Mouse (Mus musculus) midbrain, embryonic 16.5 days (tissue): ENCODE data around the gene Scn3a. TPM values are rescaled to one million over a fixed set of nuclear protein-coding genes. Genes with fewer than 3 reads are reported as not detected.

ENCODE experiments used
- ATAC-seq: fragments of 200-750 bp; cut with Nextera tagmentation; 2 replicates; pipeline ENCODE4 v1.8.0; 2017; ENCODE audit warnings: moderate TSS enrichment
- H3K27ac ChIP-seq: fragments of 300-500 bp; sonication (generic); 2 replicates; pipeline ENCODE4 v1.5.1; 2014; ENCODE audit warnings: mild to moderate bottlenecking, low read length, mixed read lengths
- H3K27me3 ChIP-seq: fragments of 300-500 bp; sonication (generic); 2 replicates; pipeline ENCODE4 v1.6.1; 2014; ENCODE audit warnings: low read depth, low read length, mixed read lengths; ENCODE audit not compliant: control insufficient read depth, insufficient read depth
- H3K36me3 ChIP-seq: fragments of 300-500 bp; sonication (generic); 2 replicates; pipeline ENCODE4 v1.6.1; 2014; ENCODE audit warnings: mild to moderate bottlenecking, low read length, moderate library complexity, mixed read lengths; ENCODE audit not compliant: control insufficient read depth, insufficient read depth
- H3K4me1 ChIP-seq: fragments of 300-500 bp; sonication (generic); 2 replicates; pipeline ENCODE4 v1.6.1; 2014; ENCODE audit warnings: mild to moderate bottlenecking, low read length, mixed read lengths; ENCODE audit not compliant: control insufficient read depth, insufficient read depth
- H3K4me2 ChIP-seq: fragments of 300-500 bp; sonication (generic); 2 replicates; pipeline ENCODE4 v1.6.1; 2014; ENCODE audit warnings: mild to moderate bottlenecking, low read length, mixed read lengths
- H3K4me3 ChIP-seq: fragments of 300-500 bp; sonication (generic); 2 replicates; pipeline ENCODE4 v1.5.1; 2014; ENCODE audit warnings: low read depth, mild to moderate bottlenecking, low read length, moderate library complexity, mixed read lengths
- H3K9ac ChIP-seq: fragments of 300-500 bp; sonication (generic); 2 replicates; pipeline ENCODE4 v1.6.1; 2014; ENCODE audit warnings: low read depth, low read length, mixed read lengths
- H3K9me3 ChIP-seq: fragments of 300-500 bp; sonication (generic); replicated peaks from 2 replicates; pipeline ENCODE4 v1.6.1; 2014; ENCODE audit warnings: mild to moderate bottlenecking, low read length, mixed read lengths; ENCODE audit not compliant: control insufficient read depth, poor library complexity, severe bottlenecking
- WGBS: fragments of 180-500 bp; shearing (Covaris S2); extraction: QIAGEN DNeasy Blood & Tissue Kit; methylation state at CpG from one replicate; pipeline ENCODE4 v1.1.7; 2014; 5-methylcytosine and 5-hydroxymethylcytosine counted together
- polyA plus RNA-seq: library from polyadenylated mRNA; unstranded; fragments of >200 nt; fragmentation: Nextera tagmentation; extraction: Ambion mirVana; gene quantifications from 2 replicates; pipeline ENCODE4 v1.2.1, GENCODE M21; 2015

Scn3a gene
- polyA plus RNA-seq, 1 experiment from 2014 or later = 70.7 TPM

DNA sequence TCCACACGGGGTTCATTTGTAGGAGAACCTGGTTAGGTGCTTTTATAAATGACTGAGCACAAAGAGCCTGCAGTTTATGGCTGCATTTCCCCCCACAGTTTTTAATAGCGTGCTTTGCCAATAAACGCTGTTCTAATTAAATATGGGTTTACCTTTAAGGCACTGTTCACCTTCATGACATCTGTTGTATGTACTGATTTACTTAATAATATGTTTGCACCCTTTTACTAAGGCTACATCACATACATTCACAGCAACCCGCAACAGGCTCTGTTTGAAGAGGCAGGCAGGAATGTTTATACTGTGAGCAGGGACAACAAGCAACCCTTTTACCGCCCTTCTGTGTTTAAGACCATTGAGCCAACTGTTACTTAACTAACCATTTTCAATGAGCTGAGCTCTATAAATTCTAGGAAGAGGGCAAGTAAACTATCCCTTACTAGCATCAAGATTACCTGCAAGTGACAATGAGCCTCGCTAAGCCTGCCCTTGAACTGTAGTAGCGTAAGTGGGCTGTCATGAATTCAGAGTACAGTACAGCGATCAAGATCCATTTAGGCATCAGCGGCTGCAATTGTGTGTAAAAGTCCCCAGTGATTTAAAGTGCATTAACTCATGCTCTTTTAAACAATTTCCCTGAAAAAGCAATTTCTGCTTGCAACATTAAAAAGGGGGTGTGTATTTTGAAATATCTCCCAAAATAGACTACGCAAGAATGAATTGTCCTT is 35.1 kb downstream of the Scn3a start:
- no peaks in the 10 kb centered on the region for H3K9me3 ChIP-seq
- H3K9ac ChIP-seq = no peak overlapping the region
- peaks cover 5% of the 10 kb centered on the region; the same call in 1 of the 2 replicates for H3K36me3 ChIP-seq
- 0 out of 2 replicates have a peak, but pooled peaks cover 3% of the 10 kb centered on the region for H3K4me1 ChIP-seq
- 78% methylated on average over 10 of the region's 10 CpGs for WGBS
- H3K27me3 ChIP-seq = no peaks in the 10 kb centered on the region
- H3K27ac ChIP-seq = no peak overlapping the region
- H3K4me3 ChIP-seq = no peak overlapping the region
- ATAC-seq = no peak
- no peak overlapping the region for H3K4me2 ChIP-seq

DNA sequence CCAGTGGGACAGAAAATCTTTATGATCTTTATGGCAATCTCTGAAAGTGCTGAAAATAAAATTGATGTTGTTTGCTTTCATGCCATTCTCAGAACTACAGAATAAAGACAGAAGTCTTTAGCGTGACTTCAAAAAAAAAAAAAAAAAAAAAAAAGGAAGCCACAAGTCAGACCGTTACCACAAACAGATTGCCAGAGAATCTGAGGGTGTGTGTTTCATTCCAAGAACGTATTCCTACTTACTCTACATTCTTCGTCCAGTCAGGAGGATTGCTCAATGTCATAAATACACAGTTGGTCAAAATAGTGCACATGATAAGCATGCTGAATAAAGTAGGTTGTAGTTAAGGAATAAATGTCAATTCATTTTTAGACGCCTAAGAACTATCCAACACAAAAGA is 38.3 kb downstream of the Scn3a start:
- Histone ChIP-seq H3K9ac (no peak overlapping the region), H3K27me3 (no peaks in the 10 kb centered on the region), H3K36me3 (peaks cover 4% of the 10 kb centered on the region), H3K27ac (no peak overlapping the region), H3K4me1 (0 out of 2 replicates have a peak, but pooled peaks cover 3% of the 10 kb centered on the region), H3K4me3 (no peak overlapping the region), H3K9me3 (no peaks in the 10 kb centered on the region), H3K4me2 (no peak overlapping the region)
- 55% methylated on average over 5 of the region's 5 CpGs for WGBS
- no peak for ATAC-seq

DNA sequence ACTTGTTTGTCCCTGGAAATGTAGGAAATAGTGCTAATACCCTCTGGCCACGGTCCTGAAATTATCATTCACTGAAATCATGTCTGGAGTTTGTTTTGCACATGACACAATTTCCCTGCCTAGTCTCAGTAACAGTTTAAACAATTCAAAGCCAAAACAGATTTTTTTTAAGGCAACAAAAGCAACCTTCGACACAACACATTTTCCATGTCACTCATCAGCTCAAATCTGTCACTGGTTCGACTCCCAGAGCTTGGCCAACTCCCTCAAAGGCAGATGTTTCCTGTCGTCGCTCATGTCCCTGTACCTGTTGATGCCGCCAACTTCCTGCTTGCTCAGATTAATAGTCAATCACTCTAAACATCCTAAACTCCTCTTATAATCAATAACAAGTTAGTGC is 50.7 kb downstream of the Scn3a start:
- peaks cover 19% of the 10 kb centered on the region for H3K36me3 ChIP-seq
- no peaks in the 10 kb centered on the region for H3K27me3 ChIP-seq
- no peaks in the 10 kb centered on the region for H3K4me1 ChIP-seq
- ATAC-seq = no peak
- WGBS = 83% methylated on average over 6 of the region's 6 CpGs
- no peak overlapping the region for H3K9ac ChIP-seq
- no peak overlapping the region for H3K4me2 ChIP-seq
- H3K4me3 ChIP-seq = no peak overlapping the region
- H3K27ac ChIP-seq = no peak overlapping the region
- H3K9me3 ChIP-seq = no peaks in the 10 kb centered on the region

DNA sequence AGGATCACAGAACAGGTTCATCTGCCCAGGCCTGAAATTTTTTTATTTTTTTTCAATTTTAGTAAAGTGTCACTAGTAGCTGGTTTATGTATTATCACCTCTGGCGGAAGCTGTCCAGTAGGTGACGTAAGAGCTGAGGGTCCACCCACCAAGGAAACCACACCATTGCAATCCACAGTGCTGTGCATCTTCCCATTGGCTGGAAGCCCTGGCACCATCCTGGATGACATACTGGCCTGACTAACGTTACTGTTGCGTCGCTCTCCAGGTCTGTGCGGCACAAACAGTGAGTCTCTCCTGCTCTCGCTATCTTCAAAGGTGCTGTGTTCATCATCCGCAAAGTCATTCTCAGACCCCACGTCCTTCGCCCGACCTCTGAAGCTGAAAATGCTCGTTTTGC is 59.2 kb downstream of the Scn3a start:
- Histone ChIP-seq H3K27ac (no peak overlapping the region), H3K4me2 (no peak overlapping the region), H3K4me1 (no peaks in the 10 kb centered on the region), H3K9me3 (no peaks in the 10 kb centered on the region), H3K36me3 (peaks cover 16% of the 10 kb centered on the region), H3K27me3 (no peaks in the 10 kb centered on the region), H3K4me3 (no peak overlapping the region), H3K9ac (no peak overlapping the region)
- ATAC-seq = no peak
- WGBS = 87% methylated on average over 12 of the region's 12 CpGs

DNA sequence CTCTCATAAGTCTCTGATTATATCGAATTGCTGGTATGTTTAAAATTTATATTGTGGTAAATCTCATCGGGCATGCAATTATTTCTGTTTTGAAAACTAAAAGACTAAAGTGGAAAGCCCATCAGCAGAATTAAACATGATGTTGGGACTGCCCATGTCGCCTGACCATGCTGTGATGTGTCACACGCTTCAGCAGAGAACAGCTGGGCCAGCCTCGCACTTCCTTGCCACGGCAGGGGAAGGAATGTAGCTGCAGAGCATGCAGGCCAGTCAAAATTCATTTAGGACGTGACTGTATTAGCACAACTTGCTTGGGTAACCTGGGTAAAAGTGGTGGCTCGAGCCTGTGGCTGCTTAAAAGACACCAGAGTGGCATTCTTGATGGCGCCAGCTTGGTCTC is 77.0 kb downstream of the Scn3a start:
- ATAC-seq = no peak
- Histone ChIP-seq H3K4me3 (no peak overlapping the region), H3K9me3 (no peaks in the 10 kb centered on the region), H3K9ac (no peak overlapping the region), H3K4me2 (no peak overlapping the region), H3K36me3 (peaks cover 11% of the 10 kb centered on the region), H3K27ac (no peak overlapping the region), H3K27me3 (no peaks in the 10 kb centered on the region), H3K4me1 (no peaks in the 10 kb centered on the region)
- 77% methylated on average over 9 of the region's 9 CpGs for WGBS

DNA sequence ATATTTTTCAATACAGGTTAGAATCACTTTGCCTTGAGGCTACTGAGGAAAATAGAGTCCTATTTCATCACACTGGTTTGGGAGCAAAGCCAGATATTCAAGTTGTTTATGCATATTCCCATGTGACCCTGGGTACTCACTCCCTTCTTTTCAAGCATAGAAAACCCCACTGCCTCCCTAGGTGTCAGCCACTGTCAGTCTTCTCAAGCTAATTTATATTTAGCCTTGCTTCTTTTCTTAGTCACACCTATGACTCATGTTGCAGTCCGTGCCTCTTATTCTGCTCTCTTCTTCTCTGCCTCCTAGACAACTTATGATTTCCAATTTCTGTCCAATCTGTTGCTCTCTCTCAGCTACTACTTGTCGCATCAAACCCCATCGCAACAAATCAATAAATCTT is 84.0 kb downstream of the Scn3a start:
- WGBS = 83% methylated on average over 3 of the region's 3 CpGs

DNA sequence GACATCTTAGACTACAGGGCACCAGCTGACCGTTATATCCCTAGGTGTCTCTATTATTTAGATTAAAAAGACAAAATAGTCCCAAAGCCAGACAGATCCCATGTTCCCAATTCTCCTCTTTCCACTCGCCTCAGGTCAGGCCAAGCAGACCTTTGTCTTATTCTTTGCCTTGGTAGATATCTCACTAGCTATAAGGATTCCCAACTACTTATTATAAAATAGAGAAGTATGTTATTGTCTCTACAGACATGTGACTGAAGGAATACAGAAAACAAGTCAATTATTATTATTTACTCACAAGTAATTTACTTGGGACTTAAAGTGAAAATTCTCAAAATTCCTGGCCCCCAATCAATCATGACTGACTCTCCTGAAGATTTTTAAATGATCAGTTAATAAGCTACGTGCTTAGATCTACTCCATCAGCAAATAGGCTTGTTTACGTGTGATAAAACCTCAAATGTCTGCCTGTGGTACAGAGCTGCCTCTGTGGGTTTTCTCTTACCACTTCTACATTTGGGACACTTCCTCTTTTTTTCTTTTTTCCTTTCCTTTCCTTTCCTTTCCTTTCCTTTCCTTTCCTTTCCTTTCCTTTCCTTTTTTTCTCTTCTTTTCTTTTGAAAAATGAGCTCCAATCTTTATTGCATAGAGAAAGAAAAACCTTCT is 86.3 kb downstream of the Scn3a start:
- Histone ChIP-seq H3K4me2 (no peak overlapping the region), H3K9ac (no peak overlapping the region), H3K9me3 (no peaks in the 10 kb centered on the region), H3K4me3 (no peak overlapping the region), H3K27ac (no peak overlapping the region), H3K36me3 (peaks cover 23% of the 10 kb centered on the region), H3K27me3 (no peaks in the 10 kb centered on the region), H3K4me1 (no peaks in the 10 kb centered on the region)
- no peak for ATAC-seq
- WGBS = 89% methylated on average over 4 of the region's 4 CpGs

More for the DNA sequence above, 84.0 kb downstream of the Scn3a start:
- no peak for ATAC-seq
- H3K4me1 ChIP-seq = no peaks in the 10 kb centered on the region
- no peak overlapping the region for H3K4me3 ChIP-seq
- H3K27ac ChIP-seq = no peak overlapping the region
- H3K9me3 ChIP-seq = no peaks in the 10 kb centered on the region
- no peaks in the 10 kb centered on the region for H3K27me3 ChIP-seq
- peaks cover 19% of the 10 kb centered on the region for H3K36me3 ChIP-seq
- H3K4me2 ChIP-seq = no peak overlapping the region
- no peak overlapping the region for H3K9ac ChIP-seq

DNA sequence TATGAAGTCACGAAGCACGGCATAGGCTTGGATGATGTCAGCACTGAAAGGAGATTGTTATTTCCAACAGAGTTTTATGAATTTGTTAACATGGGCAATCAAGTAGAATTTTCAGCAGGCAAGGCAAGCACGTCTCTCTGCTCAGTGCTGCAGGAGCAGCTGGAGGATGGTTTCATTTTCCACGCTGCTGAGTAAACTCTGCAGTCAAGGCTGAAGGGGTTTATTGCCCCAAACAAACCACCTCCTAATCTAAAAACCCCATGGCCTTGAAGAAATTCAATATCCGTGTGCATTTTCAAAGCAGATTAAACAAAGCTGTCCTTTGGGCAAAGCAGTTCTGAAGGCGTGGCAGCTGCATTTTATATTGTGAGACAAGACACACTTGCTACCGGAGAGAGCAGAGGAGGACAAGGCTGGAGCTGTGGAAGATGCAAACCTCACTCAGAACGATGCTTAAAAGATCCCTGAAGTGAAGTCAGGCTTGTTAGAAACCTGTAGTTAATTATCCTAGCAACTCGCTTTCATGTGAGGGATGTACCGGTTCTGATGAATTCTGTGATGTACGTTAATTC is 96.0 kb downstream of the Scn3a start:
- Histone ChIP-seq H3K4me3 (no peak overlapping the region), H3K9me3 (no peaks in the 10 kb centered on the region), H3K9ac (no peak overlapping the region), H3K4me1 (no peaks in the 10 kb centered on the region), H3K27ac (peak overlapping the region; percentile 64), H3K36me3 (peaks cover 26% of the 10 kb centered on the region), H3K4me2 (no peak overlapping the region), H3K27me3 (no peaks in the 10 kb centered on the region)
- peak; percentile 78 for ATAC-seq
- 42% methylated on average over 11 of the region's 11 CpGs for WGBS

DNA sequence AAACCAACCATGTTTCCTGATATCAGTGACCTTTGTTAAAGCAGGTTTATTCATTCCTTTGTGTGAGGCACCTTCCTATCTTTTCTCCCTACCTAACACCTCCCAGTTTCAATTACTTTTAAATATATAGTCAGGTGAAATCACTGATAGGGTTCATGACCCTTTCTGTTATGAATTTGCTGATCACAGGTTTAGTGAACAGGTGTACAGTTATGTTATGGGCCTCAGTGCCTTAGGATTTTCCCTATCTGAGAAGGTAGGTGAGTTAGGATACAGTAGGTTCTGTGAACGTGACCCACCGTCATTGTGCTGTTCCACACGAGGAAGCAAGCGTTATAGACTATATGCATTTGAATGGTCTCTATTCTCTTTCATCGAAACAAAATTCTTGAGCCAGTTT is 101.7 kb downstream of the Scn3a start:
- Histone ChIP-seq H3K4me1 (no peaks in the 10 kb centered on the region), H3K27ac (no peak overlapping the region), H3K4me2 (no peak overlapping the region), H3K4me3 (no peak overlapping the region), H3K36me3 (peaks cover 42% of the 10 kb centered on the region), H3K9ac (no peak overlapping the region), H3K27me3 (no peaks in the 10 kb centered on the region), H3K9me3 (no peaks in the 10 kb centered on the region)
- ATAC-seq = no peak
- WGBS = 90% methylated on average over 5 of the region's 5 CpGs
